Mouse (Mus musculus): ENCODE results near the gene Ucma.
A peak's percentile ranks its signal among the peaks of the same experiment; 100 is the strongest.

The Ucma gene

DNA sequence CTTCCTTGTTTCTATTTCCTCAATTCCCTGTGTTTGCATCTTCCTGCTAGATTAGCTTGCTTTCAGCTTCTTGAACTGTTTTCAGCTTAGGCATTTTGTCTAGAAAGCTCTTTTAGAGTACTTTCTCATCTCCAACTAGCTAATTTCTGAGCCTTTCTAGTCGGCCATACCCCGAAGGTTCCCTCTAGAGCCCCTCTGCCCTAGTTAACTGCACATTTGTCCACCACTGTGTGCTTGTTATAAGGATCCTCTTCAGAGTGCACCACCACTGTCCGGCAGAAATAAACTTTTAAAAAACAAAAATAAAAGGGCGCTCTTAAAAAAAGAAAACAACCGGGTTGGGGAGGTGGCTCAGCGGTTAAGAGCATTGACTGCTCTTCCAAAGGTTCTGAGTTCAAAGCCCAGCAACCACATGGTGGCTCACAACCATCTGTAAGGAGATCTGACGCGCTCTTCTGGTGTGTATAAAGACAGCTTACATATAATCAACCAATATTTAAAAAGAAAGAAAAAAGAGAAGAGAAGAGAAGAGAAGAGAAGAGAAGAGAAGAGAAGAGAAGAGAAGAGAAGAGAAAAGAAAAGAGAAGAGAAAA, 36.1 kb downstream of the Ucma start:
- DNase-seq = no peak

DNA sequence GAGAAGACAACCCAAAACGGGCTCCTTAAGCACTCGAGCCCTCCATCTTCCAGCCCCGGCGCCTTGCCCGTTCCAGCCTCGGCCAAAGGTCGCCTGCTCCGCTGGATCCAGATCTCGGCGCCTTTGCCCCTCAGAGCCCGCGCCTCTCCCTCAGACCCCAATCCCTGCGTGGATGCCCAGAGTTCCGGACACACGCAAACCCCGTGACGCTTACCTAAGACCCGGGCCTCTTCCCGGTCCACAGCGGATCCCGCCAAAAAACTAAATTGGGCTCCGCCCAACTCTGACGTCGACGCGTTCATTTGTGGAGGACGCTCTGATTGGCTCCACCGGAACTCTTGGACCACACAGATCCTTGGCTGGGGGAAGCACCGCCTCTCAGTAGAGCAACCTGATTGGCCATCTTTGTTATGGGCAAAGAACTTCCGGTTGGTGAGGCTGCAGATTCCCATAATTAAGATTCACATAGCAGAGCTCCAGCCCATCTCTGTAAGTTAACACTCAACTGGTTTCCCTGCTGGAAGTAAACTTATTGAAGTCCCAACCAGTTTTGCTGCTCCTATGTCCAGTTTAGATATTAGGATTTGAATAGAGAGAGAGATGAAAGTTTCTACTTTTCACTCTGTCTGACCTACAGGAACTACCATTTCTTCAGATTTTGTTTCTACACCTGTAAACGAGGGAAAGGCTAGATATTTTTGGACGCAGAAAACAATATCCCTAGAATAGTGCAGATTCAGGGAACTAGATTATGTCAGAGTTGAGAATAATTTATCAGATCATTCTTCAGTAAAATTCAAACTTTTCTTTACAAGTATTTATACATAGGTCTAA, 36.8 kb downstream of the Ucma start, which contains the start of gene Mcm10:
Mcm10 (minus strand) TSS at position 301 of the 834 bp plus-strand sequence.
- peak; percentile 83 for DNase-seq

- DNase-seq = no peak
These were observed 38.7 kb downstream of the Ucma start for GRCm38 (mm10) chr2:5014616-5015015.

DNA sequence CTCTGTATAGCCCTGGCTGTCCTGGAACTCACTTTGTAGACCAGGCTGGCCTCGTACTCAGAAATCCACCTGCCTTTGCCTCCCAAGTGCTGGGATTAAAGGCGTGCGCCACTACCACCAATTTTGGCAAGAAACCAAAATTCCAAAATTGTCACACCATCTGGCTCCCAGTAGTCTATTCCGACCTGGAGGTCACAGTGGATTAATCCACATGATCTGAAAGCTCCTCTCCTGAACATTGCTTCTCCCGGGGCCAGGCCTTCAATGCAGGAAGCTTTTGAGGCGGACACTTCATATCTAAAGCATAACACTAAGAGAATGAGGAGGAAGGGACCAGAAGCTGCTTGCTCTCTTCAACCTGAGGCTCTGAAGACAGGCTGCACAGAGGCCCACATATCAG, 39.6 kb downstream of the Ucma start:
- no peak for DNase-seq

DNA sequence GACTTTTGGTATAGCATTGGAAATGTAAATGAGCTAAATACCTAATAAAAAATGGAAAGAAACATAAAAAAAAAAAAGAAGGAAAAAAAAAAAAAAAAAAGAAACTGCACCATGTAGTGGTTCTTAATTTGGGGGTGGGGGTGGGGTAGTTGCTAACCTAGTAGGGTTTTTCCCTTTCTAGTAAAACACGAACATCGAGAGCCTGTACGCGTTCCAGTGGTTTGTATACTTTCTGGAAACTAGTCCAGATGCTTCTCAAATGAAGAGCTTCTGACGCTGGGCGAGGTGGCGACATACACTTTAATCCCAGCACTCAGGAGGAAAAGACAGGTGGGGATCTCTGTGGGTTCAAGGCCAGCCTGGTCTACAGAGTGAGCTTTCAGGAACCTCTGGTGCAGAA, 41.0 kb downstream of the Ucma start:
- no peak for DNase-seq

- no peak for DNase-seq
These were observed 43.8 kb downstream of the Ucma start for GRCm38 (mm10) chr2:5019708-5020107.

GRCm38 (mm10) chr2:5023275-5023674, 47.4 kb downstream of the Ucma start:
- no peak for DNase-seq

DNA sequence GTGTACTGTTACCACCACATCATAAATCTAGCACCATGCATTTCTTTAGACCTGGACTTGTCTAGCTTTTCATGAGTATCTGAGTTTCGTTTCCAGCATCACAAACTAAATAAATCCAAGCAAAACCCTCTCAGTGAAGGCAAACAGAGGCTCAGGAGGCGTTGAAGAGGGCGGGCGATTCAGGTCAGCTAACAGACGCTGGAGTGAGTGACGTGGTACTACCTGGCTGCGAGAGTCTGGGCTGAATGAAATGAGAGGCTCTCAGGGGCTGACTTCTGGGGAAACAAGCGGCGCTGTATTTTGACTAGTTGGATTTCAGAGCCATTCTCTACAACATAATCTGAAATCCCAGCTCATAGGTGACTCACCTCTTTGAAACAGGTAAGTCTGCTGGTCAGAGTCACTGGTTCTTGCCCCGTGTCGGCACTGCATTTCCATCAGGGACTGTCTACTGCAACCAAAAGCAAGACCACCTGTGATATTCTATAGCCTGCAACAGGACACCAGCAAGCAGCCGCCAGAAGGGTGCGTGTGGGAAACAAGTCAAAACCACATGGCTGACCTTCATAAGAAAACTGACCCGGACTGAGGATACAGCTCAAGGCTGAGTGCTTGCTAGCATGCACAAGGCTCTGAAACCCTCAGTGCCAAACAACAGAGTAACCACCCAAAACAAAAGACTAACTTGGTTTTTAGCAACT, 47.9 kb downstream of the Ucma start:
- DNase-seq = no peak

DNA sequence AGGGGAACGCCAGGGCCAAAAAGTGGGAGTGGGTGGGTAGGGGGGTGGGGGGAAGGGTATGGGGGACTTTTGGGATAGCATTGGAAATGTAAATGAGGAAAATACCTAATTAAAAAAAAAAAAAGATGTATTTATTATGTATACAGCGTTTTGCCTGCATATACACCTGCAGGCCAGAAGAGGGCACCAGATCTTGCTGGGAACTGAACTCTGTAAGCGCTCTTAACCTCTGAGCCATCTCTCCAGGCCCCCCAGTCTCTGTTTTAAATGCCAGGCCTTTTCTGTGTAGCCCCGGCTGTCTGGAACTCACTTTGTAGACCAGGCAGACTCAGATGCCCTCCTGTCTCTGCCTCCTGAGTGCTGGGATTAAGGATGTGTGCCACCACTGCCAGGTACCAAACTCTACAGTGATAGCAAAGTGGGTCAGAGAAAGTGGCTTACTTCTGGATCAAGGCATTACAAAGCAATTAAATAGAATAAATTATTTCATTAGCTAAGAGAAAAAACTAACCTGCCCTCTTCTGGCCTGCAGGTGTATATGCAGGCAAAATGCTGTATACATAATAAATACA, 49.3 kb downstream of the Ucma start:
- DNase-seq = no peak

DNA sequence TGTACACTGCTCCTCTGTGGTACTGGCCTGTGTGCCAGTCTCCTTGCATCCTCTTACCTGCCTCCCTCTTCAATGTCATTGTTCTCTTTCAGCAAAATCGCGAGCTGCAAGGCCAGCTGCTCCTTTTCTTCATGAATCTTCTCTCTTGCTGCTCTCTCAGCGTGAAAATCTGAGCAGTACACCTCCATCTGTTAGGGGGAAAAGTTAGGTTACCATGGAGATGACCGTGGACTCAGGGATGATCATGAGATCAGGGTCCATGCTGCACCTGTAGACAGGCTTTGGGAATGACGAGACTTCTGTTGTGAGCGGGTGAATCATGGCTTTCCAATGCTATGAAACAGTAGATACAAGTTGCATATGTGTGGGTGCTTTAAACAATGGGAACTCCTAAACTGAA, 51.1 kb downstream of the Ucma start:
- no peak for DNase-seq

DNA sequence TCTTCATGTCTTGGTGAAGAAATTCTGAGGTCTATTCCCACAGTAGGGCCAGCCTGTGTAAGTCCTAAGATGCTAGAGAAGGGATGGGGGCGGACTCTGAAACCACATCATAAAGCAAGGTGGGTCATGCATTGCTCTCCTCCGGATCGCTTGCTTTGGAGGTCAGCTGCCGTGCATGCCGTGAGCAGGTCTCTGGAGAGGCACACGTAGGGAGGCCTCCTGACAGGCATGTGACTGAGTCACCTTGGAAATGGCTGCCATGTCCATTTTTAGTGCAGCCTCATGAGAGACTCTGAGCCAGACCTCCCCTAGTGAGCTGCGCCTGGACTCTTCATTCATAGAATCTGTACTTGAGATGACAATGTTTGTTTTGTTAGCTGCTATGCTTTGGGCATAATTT, 52.1 kb downstream of the Ucma start:
- DNase-seq = no peak

DNA sequence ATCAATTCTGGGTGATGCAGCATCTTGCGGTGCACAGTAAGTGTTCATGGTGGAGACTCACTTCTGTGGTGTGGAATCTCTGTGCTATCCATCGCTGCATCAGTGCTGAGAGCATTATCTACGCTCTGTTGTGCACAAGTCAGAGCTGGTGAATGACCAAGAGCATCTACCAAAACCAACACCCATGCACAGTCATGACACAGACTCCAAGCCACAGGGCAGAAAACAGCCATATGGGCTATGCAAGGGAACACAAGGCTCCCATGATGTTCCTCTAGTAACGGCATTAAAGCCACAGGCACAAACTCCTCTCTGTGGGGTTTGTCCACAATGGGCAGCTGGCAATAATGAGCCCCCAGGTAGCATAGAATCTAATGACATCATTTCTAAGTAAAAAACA, 53.9 kb downstream of the Ucma start:
- DNase-seq = no peak

GRCm38 (mm10) chr2:5031215-5031614, 55.3 kb downstream of the Ucma start:
- peak; percentile 74 for DNase-seq

DNA sequence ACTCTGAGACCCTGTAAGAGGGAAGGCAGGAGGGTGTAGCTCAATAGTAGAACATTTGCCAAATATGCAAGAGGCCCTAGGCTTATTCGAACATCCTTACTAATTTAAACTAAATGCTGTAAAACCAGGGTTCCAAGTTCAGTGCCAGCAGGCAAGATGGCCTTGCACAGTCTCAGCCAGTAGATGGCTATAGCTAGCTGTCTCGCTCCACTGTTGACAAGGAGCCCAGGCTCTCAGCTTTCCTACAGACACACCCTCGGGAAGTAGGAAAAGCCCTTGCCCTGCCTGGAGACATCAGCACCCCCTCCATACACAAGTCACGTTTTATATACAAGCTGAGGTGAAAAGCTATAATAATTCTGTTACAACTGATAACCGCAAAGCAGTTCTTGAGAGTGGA, 56.7 kb downstream of the Ucma start:
- DNase-seq = no peak

DNA sequence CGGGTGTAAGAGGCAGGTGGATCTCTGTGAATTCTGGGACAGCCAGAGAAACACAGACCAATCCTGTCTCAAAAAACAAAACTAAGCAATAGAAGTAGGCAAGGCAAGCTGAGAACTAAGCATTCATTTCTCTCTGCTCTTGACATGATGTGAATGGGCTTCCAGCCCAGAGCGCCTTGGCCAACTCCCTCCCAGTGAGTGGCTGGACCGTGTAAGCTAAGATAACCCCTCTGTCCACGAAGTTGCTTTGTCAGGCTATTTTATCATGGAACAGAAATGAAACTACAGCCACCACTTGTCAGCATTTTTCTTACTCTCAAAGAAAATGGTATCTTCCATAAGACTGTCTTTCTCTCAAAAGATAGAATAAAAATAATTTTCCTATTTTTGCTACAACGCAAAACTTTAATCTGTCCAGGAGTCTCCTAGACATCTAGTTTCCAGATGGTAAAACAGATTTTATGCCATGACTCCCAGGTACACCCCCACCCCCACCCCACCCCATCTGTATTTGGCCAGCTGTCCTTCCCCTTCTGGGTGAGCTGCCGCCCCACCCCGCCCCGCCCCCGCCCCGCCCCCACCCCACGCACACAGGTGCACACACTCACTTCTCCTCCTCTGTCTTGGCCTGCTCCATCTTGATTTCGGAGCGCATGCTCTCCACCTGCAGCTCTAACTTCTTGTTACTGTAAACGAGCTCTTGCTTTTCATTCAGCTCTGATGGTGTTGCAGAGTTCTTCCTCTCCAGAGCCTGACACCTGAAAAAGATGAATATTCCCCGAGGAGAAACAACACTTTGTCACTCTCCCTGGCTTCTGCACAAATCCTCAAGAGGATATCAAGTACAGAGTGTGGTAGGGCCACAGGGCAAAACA, 57.9 kb downstream of the Ucma start:
- no peak for DNase-seq

GRCm38 (mm10) chr2:5034801-5035200, 58.9 kb downstream of the Ucma start:
- no peak for DNase-seq

- no peak for DNase-seq
These were observed 59.3 kb downstream of the Ucma start for GRCm38 (mm10) chr2:5035241-5035640.
